Mouse (Mus musculus) kidney, adult 8-10 months (tissue): ENCODE measurements around the gene Lrrfip1.

Source experiments
- DNase-seq, 2 experiments: peaks; one replicate each; pipeline ENCODE4 v3.0.0; 2022

Gene Lrrfip1

DNA sequence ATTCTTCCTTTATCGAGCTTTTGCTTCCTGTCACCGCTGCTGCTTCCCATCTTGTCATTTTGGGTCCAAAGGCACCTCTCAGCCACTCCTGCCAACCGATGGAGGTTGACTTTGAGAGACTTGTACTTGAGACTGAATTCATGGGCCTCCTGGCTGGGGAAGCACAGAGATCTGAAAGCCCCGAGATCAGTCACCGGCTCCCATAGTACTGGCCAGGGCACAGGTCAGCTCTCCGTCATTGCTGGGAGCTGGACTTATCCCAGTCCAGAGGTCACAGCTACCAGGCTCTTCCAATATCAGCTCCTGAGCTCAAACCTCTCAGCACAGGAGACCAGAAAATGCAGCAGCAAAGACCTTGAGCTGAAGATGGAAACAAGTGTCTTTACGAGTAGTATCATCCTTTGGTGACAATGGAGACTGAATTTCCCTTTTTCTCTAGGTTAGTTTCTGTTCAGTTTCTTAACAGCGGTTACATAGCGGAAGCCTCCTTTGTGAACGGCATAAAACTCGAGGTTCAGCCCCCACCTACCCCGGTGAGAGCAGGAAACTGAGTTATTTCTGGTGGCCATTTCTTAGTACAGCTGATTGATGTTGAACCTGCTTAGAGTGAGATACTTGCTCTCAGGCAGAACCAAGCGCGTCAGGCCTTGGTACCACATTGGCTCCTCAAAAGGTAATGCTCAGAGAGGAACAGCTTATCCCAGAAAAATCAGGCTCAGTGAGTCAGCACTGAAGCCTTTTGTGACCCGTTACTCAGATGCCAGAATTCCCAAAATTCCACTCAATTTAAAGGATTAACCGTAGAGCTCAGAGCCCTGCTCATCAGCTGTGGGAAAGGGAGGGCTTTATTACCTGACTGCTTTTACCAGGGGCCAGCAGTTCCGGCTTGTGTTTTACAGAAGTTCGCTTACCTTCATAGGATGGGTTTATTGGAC is 59.0 kb downstream of the Lrrfip1 start:
- no peak for DNase-seq

DNA sequence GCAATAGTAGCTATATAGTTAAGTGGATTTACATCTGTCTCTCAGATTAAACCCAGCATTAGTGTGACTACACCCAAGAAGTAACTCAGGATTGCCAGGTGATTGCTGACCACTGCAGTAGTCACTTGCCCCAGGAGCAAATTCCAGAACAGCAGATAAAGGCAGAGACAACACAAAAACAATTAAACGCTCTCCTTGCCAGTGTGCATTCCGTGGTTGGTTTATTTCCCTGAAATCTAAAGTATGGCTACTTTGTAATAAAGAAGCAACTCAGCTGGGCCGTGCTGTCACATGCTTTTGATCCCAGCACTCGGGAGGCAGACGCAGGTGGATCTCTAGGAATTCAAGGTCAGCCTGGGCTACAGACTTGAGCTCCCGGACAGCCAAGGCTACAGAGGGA is 59.7 kb downstream of the Lrrfip1 start:
- no peak for DNase-seq

DNA sequence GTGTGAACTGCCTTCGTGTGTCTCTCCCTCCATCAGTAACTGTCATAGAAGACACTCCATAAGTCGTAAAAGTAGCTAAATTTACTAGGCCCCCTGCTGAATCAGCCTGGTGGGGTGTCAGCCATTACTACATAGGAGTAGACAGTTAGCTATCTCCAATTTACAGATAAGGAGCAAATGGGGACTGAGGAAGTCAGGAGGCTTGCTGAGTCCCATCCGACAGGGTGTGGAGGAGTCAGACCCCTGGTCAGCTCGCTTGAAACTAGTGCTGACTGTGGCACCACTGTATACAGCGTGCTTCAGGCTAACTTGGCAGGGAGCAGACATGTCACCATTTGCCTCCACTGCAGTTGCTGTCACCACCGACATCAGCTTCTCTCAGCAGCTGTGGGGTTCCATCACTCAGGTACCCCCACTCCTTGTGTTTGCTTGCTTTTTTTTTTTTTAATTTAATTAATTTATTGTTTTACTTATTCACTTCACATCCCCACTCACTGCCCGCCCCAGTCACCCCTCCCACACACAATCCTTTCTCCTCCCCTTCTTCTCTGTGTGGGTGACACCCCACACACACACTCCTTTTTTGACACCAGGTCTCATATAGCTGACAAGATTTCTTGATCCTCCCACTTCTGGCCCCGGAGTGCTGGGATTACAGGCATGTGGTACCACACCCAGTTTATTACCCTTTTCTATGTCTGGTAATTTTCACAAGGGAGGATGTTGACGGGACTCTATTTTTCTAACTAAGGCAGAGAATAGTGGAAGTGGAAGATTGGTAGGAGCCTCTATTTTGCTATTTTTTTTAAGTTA is 61.5 kb downstream of the Lrrfip1 start:
- no peak for DNase-seq

DNA sequence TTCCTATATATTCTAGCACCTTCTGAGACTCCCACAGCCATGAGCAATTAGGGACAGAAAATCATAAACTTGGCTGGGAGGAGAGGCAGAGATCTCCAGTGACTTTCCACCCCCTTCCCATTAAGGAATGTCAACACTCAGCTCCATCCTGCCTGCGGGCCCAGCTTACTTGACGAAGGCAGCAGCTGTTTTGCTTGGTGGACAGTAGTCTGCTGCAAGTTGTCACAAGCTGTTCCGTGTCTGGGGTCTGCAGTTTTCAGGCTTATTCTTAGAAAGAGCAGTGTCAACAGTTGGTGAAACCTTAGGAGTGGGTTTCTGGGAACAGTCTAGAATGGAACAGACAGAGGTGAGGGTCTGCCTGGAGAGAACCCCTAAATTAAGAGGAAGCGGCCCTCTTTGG is 62.6 kb downstream of the Lrrfip1 start:
- no peak for DNase-seq

DNA sequence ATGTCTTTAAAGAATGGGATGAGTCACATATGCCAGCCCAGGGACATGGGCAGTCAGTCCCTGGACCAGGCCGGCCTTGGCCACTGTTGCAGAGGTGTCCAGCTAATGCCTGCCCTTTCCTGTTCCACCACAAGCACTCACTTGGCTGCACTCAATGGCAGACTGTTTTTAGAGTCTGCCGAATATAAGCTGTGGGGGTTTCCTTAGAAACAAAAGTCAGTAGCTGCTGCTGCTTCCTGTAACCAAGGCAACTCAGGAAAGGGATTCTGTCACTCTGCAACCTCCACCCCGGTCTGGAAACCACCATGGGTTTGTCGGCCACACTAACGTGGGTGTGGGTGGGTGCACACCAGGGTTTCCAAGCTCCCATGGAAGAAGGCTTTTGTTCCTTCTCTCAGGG is 63.8 kb downstream of the Lrrfip1 start:
- peak; percentile 34 to 38 for DNase-seq

DNA sequence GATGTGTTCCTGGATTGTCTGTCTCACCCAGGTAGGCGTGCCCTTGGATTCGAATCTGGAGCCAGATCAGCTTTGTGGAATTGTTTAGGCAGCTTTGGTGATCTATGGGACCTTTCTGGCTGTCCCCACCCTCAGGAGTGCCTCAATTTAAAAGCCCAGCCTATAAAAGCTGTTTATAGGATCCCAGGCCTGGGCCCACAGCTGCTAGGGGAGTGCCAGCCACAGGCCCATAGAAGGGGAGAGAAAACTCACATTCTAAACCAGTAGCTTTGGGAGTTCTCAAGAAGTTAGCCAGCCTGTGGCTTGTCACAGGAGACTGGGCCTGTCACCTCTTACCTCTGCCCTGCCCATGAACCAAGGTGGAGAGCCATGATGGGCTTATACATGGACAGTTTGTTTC is 65.5 kb downstream of the Lrrfip1 start:
- DNase-seq, result no peak

DNA sequence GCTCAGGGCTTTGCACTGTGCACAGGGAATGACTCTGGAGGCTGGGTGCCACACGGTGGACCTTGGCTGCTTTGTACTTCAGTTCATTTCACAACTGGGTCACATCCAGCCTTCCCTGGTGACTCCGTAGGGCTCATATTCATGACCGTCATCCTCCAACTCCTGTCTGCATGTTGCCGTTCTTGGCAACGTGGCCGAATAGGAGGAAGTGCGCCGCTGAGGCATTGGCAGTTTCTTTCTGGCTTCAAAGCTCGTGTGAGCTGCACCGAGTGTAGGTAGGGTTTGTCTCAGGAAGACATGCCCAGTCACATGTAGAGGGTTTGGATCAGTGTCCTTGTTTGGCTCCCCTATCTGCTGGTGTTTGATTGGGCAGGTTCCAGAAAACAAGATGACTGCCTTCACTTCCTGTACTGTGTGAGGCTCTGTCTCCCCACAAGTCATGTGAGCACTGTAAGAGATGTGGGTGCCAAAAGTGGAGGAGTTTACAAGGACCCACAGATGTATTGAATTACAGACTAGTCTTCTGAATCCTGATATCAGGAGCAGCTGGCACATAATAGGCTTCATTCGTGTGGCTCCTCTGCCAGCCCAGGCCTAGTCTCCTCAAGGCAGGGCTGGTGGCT is 66.5 kb downstream of the Lrrfip1 start:
- DNase-seq, result peak; percentile 42 to 71

DNA sequence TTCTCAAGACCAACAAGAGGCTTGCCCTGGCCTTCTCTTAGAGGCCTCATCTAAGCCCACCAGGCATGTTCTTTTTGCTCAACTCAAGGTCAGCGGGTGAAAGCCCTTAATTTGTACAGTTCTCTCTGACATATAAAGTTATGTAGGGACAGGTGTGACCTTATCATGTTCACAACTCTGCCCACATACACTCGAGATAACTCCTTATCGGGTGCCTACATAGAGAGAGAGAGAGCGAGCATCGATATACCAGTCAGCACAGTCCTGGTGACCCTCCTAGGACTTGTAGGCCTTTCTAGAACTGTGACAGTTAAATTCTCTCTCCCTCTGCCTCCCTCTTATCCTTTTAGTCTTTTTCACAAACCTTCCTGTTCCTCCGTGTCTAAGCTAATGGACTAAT is 67.5 kb downstream of the Lrrfip1 start:
- no peak for DNase-seq

DNA sequence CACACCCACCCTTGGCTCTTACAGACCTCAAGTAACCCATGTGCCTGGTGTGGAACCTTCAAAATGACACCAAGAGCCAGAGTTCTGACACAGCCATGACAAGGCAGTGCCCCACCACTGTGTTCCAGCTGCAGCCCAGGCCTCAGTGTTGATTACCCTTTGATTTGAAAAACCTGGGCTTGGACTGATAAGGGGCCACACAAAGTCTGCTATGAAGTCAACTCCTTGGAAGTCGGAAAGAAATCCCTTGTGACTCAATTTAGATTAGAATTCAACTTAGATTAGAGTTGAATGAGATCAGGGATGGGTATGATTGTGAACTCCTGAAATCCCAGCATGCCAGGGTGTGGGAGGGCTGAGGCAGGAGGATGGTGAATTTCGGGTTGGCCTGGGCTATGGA is 68.1 kb downstream of the Lrrfip1 start:
- DNase-seq, result no peak

DNA sequence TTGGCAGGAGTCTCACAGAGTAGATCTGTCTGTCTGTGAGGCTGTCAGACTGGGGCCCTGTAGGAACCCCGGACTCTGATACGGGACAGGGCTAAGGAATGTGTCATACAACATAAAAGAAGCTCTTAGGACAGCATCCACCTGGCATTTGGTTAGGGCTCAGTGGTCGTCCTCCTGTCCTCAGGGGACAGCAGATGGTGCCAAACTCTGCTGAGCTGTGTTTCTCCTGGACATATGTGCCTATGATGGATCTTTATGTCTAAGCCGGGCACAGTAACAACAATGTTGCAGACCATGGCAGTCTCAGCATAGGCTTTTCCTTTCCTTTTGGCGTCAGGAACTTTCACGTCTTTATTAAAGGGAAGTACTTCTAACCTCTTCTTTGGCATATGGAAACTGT is 69.2 kb downstream of the Lrrfip1 start:
- no peak for DNase-seq

DNA sequence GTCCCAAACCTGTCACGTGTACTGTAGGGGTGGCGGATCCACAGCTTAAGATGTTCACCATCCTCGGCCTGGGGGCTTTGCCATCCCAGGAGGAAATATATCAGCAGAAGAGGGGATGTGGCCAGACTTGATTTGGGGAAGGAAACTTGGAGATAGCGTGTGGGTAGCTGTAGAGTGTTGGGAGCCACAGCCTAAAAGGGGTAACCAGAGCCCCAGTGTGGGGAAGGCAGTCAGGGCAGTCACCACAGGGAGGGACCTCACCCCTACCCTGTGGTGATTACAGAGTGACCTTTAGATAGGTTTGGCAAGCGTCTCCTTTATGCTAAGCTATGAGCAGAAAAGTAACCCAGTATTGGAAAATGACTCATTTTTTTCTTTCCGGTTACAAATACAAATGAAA is 71.0 kb downstream of the Lrrfip1 start:
- DNase-seq, result no peak

DNA sequence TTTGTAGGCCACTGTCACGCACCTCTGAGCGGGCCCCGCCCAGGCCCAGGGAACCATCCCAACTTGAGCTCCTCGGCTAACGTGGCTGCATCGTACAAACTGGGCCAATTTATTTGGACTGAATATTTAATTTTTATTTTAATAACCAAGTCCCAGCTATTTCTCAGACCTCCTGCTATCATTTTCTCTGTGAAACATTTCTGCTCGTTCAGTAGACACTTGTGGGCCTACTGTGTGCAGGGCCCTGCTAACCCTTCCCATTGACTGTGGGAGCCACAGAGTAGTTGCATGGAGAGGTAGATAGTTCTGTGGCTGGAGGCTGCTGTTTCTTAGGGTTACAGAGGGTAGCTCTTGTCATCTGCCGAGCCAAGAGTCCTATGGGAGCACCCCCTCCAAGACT is 72.0 kb downstream of the Lrrfip1 start:
- no peak for DNase-seq

DNA sequence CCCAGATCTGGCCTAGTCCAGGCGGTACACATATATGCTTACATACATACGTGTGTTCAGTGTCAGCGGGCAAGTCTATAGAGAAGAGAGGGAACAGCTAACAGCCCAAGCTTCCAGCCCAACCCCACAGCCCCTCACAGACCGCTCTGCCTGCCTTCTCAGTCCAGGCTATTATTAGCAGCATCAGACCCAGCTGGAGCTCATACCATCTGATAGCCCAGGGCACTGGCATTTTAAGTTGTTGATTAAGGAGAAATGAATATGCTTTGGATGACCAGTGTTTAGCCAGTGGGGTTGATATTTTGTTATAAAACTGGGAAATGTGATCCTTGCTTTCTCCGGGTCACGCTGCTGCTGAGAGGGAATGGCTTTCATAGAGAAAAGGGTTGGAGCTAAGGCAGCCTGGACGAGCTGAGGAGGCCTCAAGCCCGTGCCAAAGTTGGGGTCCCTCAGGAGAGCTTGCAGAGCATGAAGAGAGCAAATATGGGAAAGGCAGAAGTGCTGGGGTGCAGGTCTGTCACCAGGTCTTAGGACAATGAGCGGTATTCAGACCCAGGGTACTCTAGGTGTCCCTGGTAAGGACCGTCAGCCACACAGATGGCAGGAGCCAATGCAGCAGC is 73.2 kb downstream of the Lrrfip1 start:
- no peak for DNase-seq

DNA sequence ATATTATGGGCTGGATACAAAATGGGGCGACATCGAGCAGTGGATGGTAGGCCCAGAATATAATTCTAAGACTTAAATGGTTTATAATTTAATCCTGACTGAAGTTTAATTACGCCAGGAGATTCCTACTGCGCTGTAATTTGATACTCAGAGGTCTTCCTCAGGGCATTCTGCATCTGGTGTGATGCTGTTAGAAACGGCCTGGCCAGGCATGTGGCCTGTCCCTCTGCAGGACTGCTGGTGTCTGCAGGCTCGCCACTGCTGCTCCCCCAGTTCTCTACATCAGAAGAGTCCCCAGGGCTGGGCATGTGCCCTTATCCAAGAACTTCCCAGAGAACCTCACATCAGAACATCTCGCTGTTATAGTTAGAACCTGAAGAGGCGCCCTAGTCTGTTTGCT is 78.4 kb downstream of the Lrrfip1 start:
- no peak for DNase-seq

DNA sequence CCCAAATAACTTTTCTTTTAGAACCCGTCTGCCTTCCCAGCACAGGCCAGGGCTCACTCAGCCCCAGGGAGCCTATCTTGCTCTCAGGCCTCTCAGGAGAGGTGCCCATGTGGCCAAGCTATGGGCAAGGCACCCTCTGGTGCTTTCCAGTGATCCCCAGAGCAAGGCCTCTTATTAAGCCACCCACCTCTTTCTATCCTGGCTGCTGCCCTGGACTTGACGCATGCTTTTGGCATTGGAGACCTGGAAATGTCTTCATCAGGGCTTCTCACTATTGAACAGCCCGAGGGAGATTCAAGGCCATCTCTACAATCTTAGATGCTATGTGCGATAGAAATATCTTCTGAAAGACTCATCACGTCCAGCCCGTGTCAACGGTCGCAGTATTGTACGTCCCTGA is 78.9 kb downstream of the Lrrfip1 start:
- no peak for DNase-seq

DNA sequence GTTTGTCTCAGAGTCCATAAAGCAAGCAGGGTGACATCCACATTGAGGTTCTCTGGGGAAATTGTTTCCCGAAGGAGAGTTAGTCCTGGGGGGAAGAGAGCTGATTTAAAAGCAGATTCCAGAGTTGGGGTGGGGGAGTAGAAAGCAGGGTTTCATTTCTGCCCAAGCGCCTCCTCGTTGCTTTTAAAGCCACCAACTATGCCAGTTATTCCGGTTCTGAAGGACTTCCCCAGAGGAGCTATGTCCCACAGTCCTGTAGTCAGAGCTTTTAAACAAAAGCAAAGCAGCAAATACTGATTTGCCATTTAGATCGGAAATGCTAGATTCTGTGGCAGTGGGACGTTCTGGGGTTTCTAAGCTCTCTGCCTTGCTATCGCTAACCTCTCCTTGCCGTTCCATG is 79.4 kb downstream of the Lrrfip1 start:
- DNase-seq, result no peak

DNA sequence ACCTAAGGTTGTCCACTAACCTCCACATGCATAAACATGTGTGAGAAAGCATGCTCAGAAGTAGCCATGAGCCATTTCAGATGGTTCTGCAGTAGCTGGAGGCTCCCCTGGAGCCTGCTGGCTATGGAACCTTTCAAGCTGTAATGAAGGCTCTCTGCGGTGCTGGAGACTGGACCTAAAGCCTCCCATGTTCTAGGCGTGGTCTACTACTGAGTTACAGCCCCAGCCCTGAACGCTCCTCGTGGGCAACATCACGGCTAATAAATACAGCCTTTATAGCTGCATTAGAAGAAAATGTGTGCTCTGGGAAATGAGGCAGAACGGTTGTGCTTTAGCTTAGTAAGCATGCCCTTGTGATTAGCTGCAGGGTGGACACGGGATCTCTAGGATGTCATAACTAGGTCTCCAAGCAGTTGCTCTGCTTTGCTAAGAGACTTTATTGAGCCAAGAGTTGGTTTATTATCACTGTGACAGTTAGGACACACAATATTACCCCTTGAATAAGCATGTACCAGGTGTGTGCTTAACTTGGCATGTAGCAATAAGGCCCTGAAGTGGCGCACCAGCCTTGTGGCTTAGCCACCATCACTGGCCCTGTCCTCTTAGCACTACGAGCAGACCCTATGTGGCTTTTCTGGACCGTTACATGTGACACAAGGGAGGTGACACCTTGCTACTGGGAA is 81.3 kb downstream of the Lrrfip1 start:
- DNase-seq, result no peak

DNA sequence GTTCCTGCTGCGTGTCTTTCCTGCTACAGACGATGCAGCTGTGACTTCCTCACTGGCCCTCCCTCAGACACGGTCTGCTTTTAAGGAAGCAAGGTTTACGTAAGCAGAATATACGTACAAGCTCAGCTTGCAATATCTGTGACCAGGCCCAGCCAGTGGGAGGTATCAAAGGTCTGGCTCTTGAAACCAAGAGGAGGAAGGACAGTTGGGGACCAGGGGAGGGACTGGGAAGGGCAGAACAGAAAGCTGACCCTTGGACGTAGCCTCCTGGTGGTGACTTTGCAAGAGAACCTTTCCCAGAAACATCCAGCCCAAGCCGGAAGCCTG is 81.8 kb downstream of the Lrrfip1 start:
- no peak for DNase-seq

DNA sequence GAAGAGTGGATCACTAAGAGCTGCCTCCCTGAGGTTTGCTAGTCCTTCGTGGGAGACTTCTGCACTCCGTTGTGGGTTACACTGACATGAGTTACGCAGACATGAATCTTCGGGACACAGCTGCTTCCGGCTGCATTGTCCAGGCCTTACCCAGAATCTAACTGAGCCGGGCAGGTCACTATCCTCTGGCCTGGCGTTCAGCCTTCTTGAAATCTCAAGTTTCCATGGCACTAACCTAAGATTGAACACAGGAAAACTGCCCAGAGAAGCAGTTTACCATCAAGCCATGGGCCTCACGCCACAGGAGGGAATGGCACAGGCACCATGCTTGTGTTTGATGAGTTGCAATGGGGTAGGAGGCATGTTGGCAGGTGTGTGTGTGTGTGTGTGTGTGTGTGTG is 85.8 kb downstream of the Lrrfip1 start:
- DNase-seq, result no peak

DNA sequence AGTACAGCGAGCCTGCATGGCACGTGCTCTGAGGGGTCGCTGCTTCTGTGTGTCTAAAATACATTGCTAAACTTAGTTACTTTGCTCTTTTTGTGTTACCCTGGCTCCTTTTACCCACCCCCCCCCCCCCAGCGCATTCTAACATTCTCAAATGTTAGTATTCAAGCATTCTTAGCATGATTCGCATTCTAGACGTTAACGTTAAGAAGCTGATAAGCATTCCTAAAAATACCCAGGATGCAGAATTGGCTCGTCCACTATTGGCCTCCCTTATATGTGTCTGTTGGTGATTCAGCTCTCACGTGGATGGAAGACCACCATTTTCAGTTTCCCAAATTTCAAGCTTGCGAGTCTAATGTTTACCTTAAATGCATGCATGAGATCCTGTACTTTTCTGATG is 86.5 kb downstream of the Lrrfip1 start:
- DNase-seq, result no peak

DNA sequence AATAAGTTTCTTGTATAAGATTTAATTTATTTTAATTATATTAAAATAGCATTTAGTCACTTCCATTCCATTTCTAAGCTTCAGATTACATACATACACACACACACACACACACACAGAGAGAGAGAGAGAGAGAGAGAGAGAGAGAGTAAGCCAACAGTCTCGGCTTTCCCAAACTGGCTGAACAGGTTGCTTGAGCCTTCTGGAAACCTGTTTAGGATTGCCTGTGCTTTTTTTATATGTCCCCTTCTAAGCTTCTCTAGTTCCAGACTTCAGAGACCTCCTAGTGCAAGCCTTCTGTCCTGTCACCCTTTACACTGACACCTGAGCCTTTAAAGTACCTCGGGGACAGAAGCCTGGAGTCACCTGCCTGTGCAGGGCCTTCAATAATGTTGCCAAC is 87.1 kb downstream of the Lrrfip1 start:
- no peak for DNase-seq

DNA sequence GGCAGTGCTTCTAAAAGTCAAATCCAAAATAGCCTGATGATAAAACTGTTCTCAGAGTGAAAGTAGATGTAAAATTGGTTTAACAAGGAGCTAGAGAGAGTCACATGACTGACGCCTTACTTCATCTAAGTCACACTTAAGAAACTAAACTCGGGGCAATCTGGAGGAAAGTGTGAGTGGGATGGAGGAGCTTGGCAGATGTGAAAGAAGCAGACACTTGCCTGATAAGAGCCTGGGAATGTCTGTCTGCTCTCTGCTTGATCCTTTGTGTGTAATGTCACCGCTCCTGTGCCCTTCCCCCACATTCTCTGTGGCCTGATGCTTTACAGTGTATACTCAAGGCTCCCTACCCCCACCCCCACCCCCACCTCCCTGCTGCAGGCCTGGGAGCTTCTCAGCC is 87.8 kb downstream of the Lrrfip1 start:
- DNase-seq, result no peak

DNA sequence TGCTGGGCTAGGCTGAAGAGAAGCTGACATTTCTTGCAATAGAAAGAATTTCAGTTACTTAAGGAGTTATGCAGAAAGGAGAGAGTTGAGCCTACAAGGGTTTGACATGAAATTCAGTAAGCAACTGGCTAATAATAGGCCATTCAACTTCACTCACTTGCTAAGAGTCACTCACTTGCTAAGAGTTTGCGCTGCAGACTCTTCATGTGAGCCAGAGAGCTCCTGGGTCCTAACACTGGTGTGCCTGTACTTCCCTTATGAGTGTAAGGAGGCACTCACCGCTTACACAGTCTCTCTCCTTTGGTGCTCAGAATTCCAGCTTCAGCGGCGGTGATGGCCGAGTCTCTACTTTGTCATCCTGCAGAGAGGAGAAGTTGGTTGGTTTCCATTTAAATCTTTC is 88.2 kb downstream of the Lrrfip1 start:
- DNase-seq, result no peak
